In the genomic region with DNA sequence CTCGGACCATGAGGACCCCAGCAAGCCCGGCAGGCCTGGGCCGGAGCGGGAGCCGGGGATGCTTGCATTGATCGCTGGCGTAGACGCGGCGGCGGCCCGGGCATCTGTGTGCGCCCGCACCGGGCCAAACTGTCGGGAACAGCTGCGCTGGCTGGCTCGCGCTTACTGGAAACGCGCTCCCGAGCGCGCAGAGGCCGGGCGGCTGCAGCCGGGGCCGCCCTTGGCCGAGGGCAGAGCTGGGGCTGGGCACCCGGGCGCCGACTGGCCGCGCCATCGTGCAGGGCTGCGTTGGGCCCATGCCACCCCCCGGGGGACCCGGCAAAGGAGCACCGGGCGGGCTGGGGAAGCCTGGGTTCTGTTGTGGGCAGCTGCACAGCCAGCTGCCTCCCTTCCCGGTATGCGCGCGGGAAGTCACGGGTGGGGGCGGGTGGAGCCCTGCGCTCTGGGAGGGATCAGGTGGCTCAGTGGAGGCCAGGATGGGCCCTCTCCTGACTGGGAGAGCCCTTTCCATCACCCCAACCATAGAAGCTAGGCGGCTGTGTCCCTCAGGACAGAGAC, we compare ENCODE assay signal across 8 mouse cellular contexts. TPM values are rescaled to one million over a fixed set of nuclear protein-coding genes. Genes with fewer than 3 reads are reported as not detected.
DNase-seq lines count a peak whose midpoint lies in the region; ATAC-seq lines count a peak whose summit lies in the region.

No protein-coding gene starts in this region.

- peak overlapping the region; percentile 73 for H3K9ac ChIP-seq in embryonic facial prominence, embryonic 13.5 days
- peak overlapping the region; percentile 69 for H3K9ac ChIP-seq in heart, embryonic 16.5 days (ENCODE audit: low read length)
- peak overlapping the region; percentile 36; the same call in 1 of the 2 replicates for H3K9ac ChIP-seq in stomach, embryonic 15.5 days

- under 1% methylated on average over 43 of the region's 48 CpGs for WGBS in embryonic facial prominence, embryonic 13.5 days
- WGBS in heart, embryonic 16.5 days: 2% methylated on average over 48 of the region's 48 CpGs
- WGBS in stomach, embryonic 15.5 days: 3% methylated on average over 47 of the region's 48 CpGs

- peaks cover 57% of the 10 kb centered on the region for H3K4me1 ChIP-seq in embryonic facial prominence, embryonic 13.5 days
- peaks cover 25% of the 10 kb centered on the region for H3K4me1 ChIP-seq in heart, embryonic 16.5 days (ENCODE audit: control insufficient read depth, insufficient read depth, low read length)
- peaks cover 54% of the 10 kb centered on the region for H3K4me1 ChIP-seq in stomach, embryonic 15.5 days

- no peak overlapping the region; the same call in 1 of the 2 replicates for H3K27ac ChIP-seq in embryonic facial prominence, embryonic 13.5 days
- H3K27ac ChIP-seq in heart, embryonic 16.5 days (ENCODE audit: low read length): no peak overlapping the region
- no peak overlapping the region for H3K27ac ChIP-seq in stomach, embryonic 15.5 days

- H3K4me3 ChIP-seq in embryonic facial prominence, embryonic 13.5 days: peak overlapping the region; percentile 46
- peak overlapping the region; percentile 55 for H3K4me3 ChIP-seq in heart, embryonic 16.5 days (ENCODE audit: low read length)
- peak overlapping the region; percentile 43 for H3K4me3 ChIP-seq in stomach, embryonic 15.5 days (replicated peaks)

- H3K36me3 ChIP-seq in embryonic facial prominence, embryonic 13.5 days: no peaks in the 10 kb centered on the region
- H3K36me3 ChIP-seq in heart, embryonic 16.5 days (ENCODE audit: control insufficient read depth, insufficient read depth): no peaks in the 10 kb centered on the region
- no peaks in the 10 kb centered on the region for H3K36me3 ChIP-seq in stomach, embryonic 15.5 days

- peak; percentile 75 for DNase-seq in testis, postnatal 10 days (ENCODE audit: low spot score)
- no peak for DNase-seq in testis, postnatal 14 days (ENCODE audit: low spot score)
- peak; percentile 50 for DNase-seq in left cerebral cortex, postnatal 36 days (ENCODE audit: low spot score in 2 of 2)
- peak; percentile 72 for DNase-seq in mesoderm, embryonic 11.5 days (ENCODE audit: low read depth, low spot score)

- intact Hi-C loops in left cerebral cortex, postnatal 36 days (cut with DNase I): no loop called here

- ATAC-seq in embryonic facial prominence, embryonic 13.5 days (ENCODE audit: insufficient number of reproducible peaks, insufficient read depth, low FRiP score, low TSS enrichment, low read depth): 0 out of 2 replicates have a peak, but pooled peaks have one; percentile 17
- peak; percentile 30; the same call in 1 of the 2 replicates for ATAC-seq in heart, embryonic 16.5 days (replicated peaks; ENCODE audit: extremely low read depth, insufficient read depth, low FRiP score)
- peak; percentile 18; the same call in 1 of the 2 replicates for ATAC-seq in stomach, embryonic 15.5 days (ENCODE audit: insufficient read depth, low FRiP score, low read depth)
- ATAC-seq in monocyte, adult 5-6 weeks (replicated peaks; ENCODE audit: insufficient number of reproducible peaks, low FRiP score, low TSS enrichment, poor library complexity, severe bottlenecking): no peak

- H3K9me3 ChIP-seq in embryonic facial prominence, embryonic 13.5 days: no peaks in the 10 kb centered on the region
- no peaks in the 10 kb centered on the region for H3K9me3 ChIP-seq in heart, embryonic 16.5 days (replicated peaks; ENCODE audit: control insufficient read depth, low read length)
- no peaks in the 10 kb centered on the region for H3K9me3 ChIP-seq in stomach, embryonic 15.5 days

- peak overlapping the region; percentile 88 for H3K4me2 ChIP-seq in embryonic facial prominence, embryonic 13.5 days
- peak overlapping the region; percentile 85 for H3K4me2 ChIP-seq in heart, embryonic 16.5 days (ENCODE audit: low read depth, low read length)
- H3K4me2 ChIP-seq in stomach, embryonic 15.5 days: peak overlapping the region; percentile 90

- peaks cover 24% of the 10 kb centered on the region for H3K27me3 ChIP-seq in embryonic facial prominence, embryonic 13.5 days
- H3K27me3 ChIP-seq in heart, embryonic 16.5 days (ENCODE audit: control insufficient read depth, insufficient read depth, low read length): peaks cover 13% of the 10 kb centered on the region
- no peaks in the 10 kb centered on the region for H3K27me3 ChIP-seq in stomach, embryonic 15.5 days (replicated peaks)

RNA-seq across cellular contexts. Expression of gene Socs3, which starts 39.0 kb away (rescaled TPM):
- 12.7 and 15.0 TPM in 2 replicates for polyA plus RNA-seq in embryonic facial prominence, embryonic 13.5 days (2015; fragmentation: Nextera tagmentation; extraction: Ambion mirVana)
- polyA plus RNA-seq in heart, embryonic 16.5 days (2015; fragmentation: Nextera tagmentation; extraction: Ambion mirVana): 7.2 and 8.2 TPM in 2 replicates
- 1 to 10 TPM; 2.8 to 5.0 TPM for total RNA-seq in left cerebral cortex, postnatal 36 days (2021)
- 16.0 and 18.5 TPM in 2 replicates for polyA plus RNA-seq in stomach, embryonic 15.5 days (2015; fragmentation: Nextera tagmentation; extraction: Ambion mirVana)
- total RNA-seq in monocyte, adult 5-6 weeks (2017): 67.9 to 84.4 TPM (median 70.9 TPM) in 3 replicates

RNA-seq across cellular contexts. Expression of gene Pgs1, which starts 55.2 kb away (rescaled TPM):
- polyA plus RNA-seq in embryonic facial prominence, embryonic 13.5 days (2015; fragmentation: Nextera tagmentation; extraction: Ambion mirVana): 37.4 and 39.5 TPM in 2 replicates
- 26.9 and 28.9 TPM in 2 replicates for polyA plus RNA-seq in heart, embryonic 16.5 days (2015; fragmentation: Nextera tagmentation; extraction: Ambion mirVana)
- total RNA-seq in left cerebral cortex, postnatal 36 days (2021): 10 to 100 TPM; 82.8 to 86.3 TPM
- polyA plus RNA-seq in stomach, embryonic 15.5 days (2015; fragmentation: Nextera tagmentation; extraction: Ambion mirVana): 31.7 and 34.6 TPM in 2 replicates
- total RNA-seq in monocyte, adult 5-6 weeks (2017): 20.4 to 31.7 TPM (median 30.1 TPM) in 3 replicates

RNA-seq across cellular contexts. Expression of gene Tha1, which starts 57.6 kb away (rescaled TPM):
- 2.7 and 2.9 TPM in 2 replicates for polyA plus RNA-seq in embryonic facial prominence, embryonic 13.5 days (2015; fragmentation: Nextera tagmentation; extraction: Ambion mirVana)
- 6.5 and 7.4 TPM in 2 replicates for polyA plus RNA-seq in heart, embryonic 16.5 days (2015; fragmentation: Nextera tagmentation; extraction: Ambion mirVana)
- 1 to 10 TPM; 3.4 to 7.2 TPM for total RNA-seq in left cerebral cortex, postnatal 36 days (2021)
- 7.1 and 7.2 TPM in 2 replicates for polyA plus RNA-seq in stomach, embryonic 15.5 days (2015; fragmentation: Nextera tagmentation; extraction: Ambion mirVana)
- 1.6 to 6.4 TPM (median 1.9 TPM) in 3 replicates for total RNA-seq in monocyte, adult 5-6 weeks (2017)
